Mouse (Mus musculus): ENCODE data around the gene Eya3. TPM values are rescaled to one million over a fixed set of nuclear protein-coding genes. Genes with fewer than 3 reads are reported as not detected.
"Not testable (repeated sequence)": the region's sequence is repeated elsewhere in the genome, so short reads cannot be mapped to it uniquely, and the experiment has no call there.

Gene Eya3
- polyA plus RNA-seq, 1 experiment from 2014 or later, result 34.6 TPM

- ATAC-seq (ENCODE audit: low FRiP score, low read depth), result no peak
- Histone ChIP-seq H3K27ac (no peak overlapping the region), H3K4me2 (replicated peaks) (no peak overlapping the region), H3K36me3 (no peaks in the 10 kb centered on the region), H3K27me3 (no peaks in the 10 kb centered on the region), H3K4me3 (no peak overlapping the region), H3K9me3 (no peaks in the 10 kb centered on the region), H3K9ac (no peak overlapping the region), H3K4me1 (no peaks in the 10 kb centered on the region)
- 86% methylated on average over 6 of the region's 6 CpGs for WGBS
Observed at GRCm38 (mm10) chr4:132749258-132749982, 110.6 kb downstream of the Eya3 start.

DNA sequence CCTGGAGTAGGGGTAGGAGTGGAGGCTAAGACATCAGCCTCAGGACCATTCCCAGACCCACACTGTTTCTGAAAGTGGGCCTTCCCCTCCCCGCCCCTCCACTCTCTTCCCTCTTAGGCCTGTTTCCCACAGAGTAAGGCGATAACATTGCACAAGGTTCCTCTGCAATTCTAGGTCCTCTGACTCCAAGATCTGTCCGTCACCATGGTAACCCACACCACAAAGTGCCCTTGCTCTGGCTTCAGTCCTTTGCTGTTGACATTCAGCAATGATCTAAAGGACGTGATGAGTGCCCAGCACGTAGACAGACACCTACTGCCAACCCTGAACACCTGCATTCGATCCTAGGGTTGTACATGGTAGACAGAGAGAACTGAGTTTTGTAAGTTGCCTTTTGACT is 114.2 kb downstream of the Eya3 start:
- Histone ChIP-seq H3K27ac (no peak overlapping the region), H3K36me3 (no peaks in the 10 kb centered on the region), H3K9me3 (no peaks in the 10 kb centered on the region), H3K27me3 (peaks cover 6% of the 10 kb centered on the region; the same call in 1 of the 2 replicates), H3K4me2 (replicated peaks) (no peak overlapping the region), H3K4me1 (peaks cover 4% of the 10 kb centered on the region; the same call in 1 of the 2 replicates), H3K4me3 (no peak overlapping the region), H3K9ac (no peak overlapping the region)
- 75% methylated on average over 6 of the region's 6 CpGs for WGBS
- ATAC-seq (ENCODE audit: low FRiP score, low read depth), result no peak

DNA sequence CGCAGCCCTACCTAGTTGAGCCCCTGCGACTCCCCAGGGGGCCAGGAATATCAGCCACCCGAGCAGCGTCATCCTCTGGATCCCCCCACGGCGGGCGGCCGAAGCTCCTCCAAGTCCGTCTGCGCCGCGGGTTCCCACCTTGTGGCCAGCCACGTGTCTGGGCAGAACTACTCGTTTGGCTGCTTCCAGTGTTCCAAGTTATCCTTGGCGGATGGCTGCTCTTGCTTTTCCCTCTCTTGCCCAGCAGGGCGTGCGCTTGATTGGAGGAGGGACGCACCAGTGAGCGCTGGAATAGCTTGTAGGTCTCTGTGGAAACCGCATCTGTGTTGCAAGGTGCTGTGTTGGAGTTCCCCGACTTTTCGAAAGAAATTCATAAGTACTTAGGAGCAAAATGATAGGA is 118.2 kb downstream of the Eya3 start, which contains the start of gene Smpdl3b:
Gene Smpdl3b (minus strand): TSS at position 279 of the 400 bp plus-strand sequence.
- Histone ChIP-seq H3K27ac (no peak within 1 kb of the TSS), H3K36me3 (no peaks in the 10 kb centered on the region), H3K4me3 (peak within 1 kb of the TSS; percentile 47), H3K4me2 (replicated peaks) (peak within 1 kb of the TSS; percentile 77), H3K4me1 (peaks cover 4% of the 10 kb centered on the region; the same call in 1 of the 2 replicates), H3K9ac (peak within 1 kb of the TSS; percentile 67), H3K27me3 (peaks cover 9% of the 10 kb centered on the region; the same call in 1 of the 2 replicates), H3K9me3 (no peaks in the 10 kb centered on the region)
- WGBS, result under 1% methylated on average over 22 of the region's 22 CpGs
- ATAC-seq (ENCODE audit: low FRiP score, low read depth), result peak; percentile 90

- no peak overlapping the region for H3K27ac ChIP-seq
- no peak overlapping the region for H3K4me3 ChIP-seq
- H3K9ac ChIP-seq, result no peak overlapping the region
- H3K4me1 ChIP-seq, result peaks cover 4% of the 10 kb centered on the region; the same call in 1 of the 2 replicates
- no peak for ATAC-seq (ENCODE audit: low FRiP score, low read depth)
- 80% methylated on average over 7 of the region's 7 CpGs for WGBS
- H3K4me2 ChIP-seq (replicated peaks), result peak overlapping the region; percentile 77; the same call in 1 of the 2 replicates
- H3K36me3 ChIP-seq, result no peaks in the 10 kb centered on the region
- H3K27me3 ChIP-seq, result peaks cover 9% of the 10 kb centered on the region; the same call in 1 of the 2 replicates
- H3K9me3 ChIP-seq, result no peaks in the 10 kb centered on the region
Observed at GRCm38 (mm10) chr4:132757633-132758351, 119.0 kb downstream of the Eya3 start.

DNA sequence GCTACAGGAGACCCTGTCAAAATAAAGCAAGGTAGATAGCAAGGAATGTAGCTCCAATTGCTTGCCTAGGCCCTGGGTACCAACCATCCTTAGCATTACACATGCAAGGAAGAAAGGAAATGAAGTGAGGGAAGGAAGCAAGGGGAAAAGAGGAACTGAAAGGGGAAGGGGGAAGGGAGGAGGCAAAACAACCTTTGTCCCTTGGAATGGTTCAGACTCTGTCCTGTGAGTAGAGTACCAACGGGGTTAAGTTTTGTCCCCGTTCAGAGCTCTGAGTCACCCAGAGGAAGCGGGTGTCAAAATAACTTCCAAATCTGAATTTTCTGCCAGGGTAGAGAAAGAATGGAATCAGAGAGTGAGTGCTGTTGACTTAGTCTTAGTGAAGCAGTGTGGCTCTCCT is 121.5 kb downstream of the Eya3 start:
- Histone ChIP-seq H3K4me2 (replicated peaks) (no peak overlapping the region), H3K27me3 (peaks cover 9% of the 10 kb centered on the region; the same call in 1 of the 2 replicates), H3K4me3 (no peak overlapping the region), H3K9ac (no peak overlapping the region), H3K9me3 (no peaks in the 10 kb centered on the region), H3K4me1 (peaks cover 4% of the 10 kb centered on the region; the same call in 1 of the 2 replicates), H3K36me3 (no peaks in the 10 kb centered on the region), H3K27ac (no peak overlapping the region)
- WGBS, result 66% methylated on average over 3 of the region's 3 CpGs
- ATAC-seq (ENCODE audit: low FRiP score, low read depth), result no peak

DNA sequence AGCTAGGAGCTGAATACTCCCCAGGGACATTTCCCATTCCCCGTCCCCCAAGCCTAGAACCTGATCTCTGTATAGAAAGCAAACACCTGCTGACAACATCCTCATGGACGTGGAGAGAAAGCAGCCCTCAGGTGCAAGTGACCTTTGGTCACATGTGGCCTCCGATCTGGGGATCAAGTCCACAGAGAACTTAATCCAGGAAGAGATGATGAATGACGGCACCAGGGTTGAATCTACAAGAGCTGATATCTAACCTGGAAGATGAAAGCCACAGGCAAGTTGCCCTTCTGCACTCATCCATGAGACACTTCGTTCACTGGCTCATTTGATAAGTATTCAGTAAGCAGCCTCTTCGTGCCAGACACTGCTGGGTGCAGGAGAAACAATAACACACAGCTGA is 123.8 kb downstream of the Eya3 start:
- Histone ChIP-seq H3K9ac (no peak overlapping the region), H3K27ac (no peak overlapping the region), H3K9me3 (no peaks in the 10 kb centered on the region), H3K4me1 (peaks cover under 1% of the 10 kb centered on the region; the same call in 1 of the 2 replicates), H3K36me3 (no peaks in the 10 kb centered on the region), H3K4me3 (no peak overlapping the region), H3K27me3 (peaks cover 6% of the 10 kb centered on the region; the same call in 1 of the 2 replicates), H3K4me2 (replicated peaks) (no peak overlapping the region)
- WGBS, result 75% methylated on average over 6 of the region's 6 CpGs
- ATAC-seq (ENCODE audit: low FRiP score, low read depth), result no peak

DNA sequence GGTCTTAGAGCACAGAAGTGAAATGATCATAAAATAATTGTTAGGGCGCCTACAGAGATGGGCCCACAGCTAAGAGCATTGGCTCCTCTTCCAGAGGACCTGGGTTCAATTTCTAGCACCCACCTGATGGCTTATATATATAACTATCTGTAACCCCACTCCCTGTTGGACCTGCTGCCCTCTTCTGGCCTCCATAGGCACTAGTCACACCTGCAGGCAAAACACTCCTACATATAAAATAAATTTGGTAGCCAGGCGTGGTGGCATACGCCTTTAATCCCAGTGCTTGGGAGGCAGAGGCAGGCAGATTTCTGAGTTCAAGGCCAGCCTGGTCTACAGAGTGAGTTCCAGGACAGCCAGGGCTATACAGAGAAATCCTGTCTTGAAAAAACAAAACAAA is 124.3 kb downstream of the Eya3 start:
- ATAC-seq (ENCODE audit: low FRiP score, low read depth), result not testable (repeated sequence)
- 85% methylated on average over 3 of the region's 3 CpGs for WGBS

GRCm38 (mm10) chr4:132767914-132768876 is 129.4 kb downstream of the Eya3 start, which contains the start of gene Rpa2:
TSS of gene Rpa2 (plus strand) at chr4:132768332.
- peak within 1 kb of the TSS; percentile 93 for H3K4me3 ChIP-seq
- peak; percentile 97 for ATAC-seq (ENCODE audit: low FRiP score, low read depth)
- H3K9me3 ChIP-seq, result no peaks in the 10 kb centered on the region
- H3K27me3 ChIP-seq, result no peaks in the 10 kb centered on the region
- H3K36me3 ChIP-seq, result peaks cover 32% of the 10 kb centered on the region
- peaks cover 10% of the 10 kb centered on the region for H3K4me1 ChIP-seq
- H3K9ac ChIP-seq, result peak within 1 kb of the TSS; percentile 89
- no peak within 1 kb of the TSS; the same call in 1 of the 2 replicates for H3K27ac ChIP-seq
- H3K4me2 ChIP-seq (replicated peaks), result peak within 1 kb of the TSS; percentile 82
- under 1% methylated on average over 71 of the region's 71 CpGs for WGBS

More for the DNA sequence above, 124.3 kb downstream of the Eya3 start:
- H3K4me2 ChIP-seq (replicated peaks); H3K27ac ChIP-seq; H3K4me3 ChIP-seq; H3K4me1 ChIP-seq; H3K36me3 ChIP-seq; H3K27me3 ChIP-seq; H3K9ac ChIP-seq; H3K9me3 ChIP-seq: not testable (repeated sequence)

GRCm38 (mm10) chr4:132771776-132772175 is 133.0 kb downstream of the Eya3 start:
- no peak overlapping the region for H3K4me3 ChIP-seq
- H3K36me3 ChIP-seq, result peaks cover 66% of the 10 kb centered on the region
- H3K27ac ChIP-seq, result no peak overlapping the region
- H3K9ac ChIP-seq, result no peak overlapping the region
- WGBS, result 90% methylated on average over 9 of the region's 9 CpGs
- H3K9me3 ChIP-seq, result no peaks in the 10 kb centered on the region
- no peaks in the 10 kb centered on the region for H3K27me3 ChIP-seq
- H3K4me1 ChIP-seq, result peaks cover 10% of the 10 kb centered on the region
- ATAC-seq (ENCODE audit: low FRiP score, low read depth), result no peak
- H3K4me2 ChIP-seq (replicated peaks), result no peak overlapping the region

Measured in limb, embryonic 13.5 days (tissue).